Mouse (Mus musculus): ENCODE data around the gene Nkain4. TPM values are rescaled to one million over a fixed set of nuclear protein-coding genes. Genes with fewer than 3 reads are reported as not detected.

Gene Nkain4
- polyA plus RNA-seq, 1 experiment from 2014 or later = 38.2 TPM

DNA sequence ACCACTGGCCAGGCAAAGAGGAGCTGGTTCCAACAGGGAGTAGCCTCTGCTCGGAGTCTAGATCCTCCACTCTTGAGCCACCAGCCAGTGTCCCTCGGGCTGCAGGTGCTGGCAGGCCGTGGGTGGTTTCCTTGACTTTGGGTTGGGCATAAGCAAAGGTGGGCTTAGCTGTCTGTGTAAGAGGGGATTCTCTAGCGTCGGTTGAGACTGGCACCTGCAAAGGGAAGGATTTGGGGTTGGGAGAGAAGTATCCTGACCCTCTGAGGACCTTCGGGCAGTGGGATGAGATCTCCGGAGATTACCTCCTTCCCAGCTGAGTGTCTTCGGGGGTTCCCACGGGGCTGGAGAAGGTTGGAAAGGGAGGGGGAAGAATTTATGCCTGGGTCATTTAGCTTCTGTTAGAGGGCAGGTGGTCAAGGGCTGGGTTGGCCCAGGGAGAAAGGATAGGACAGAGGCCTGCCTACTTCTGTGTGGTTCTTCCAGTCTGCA lies 62.6 kb downstream of the Nkain4 start:
- ATAC-seq (replicated peaks; ENCODE audit: insufficient number of reproducible peaks, insufficient read depth, low FRiP score, low read depth) = no peak
- no peak overlapping the region for H3K4me3 ChIP-seq
- H3K27ac ChIP-seq = no peak overlapping the region
- no peaks in the 10 kb centered on the region for H3K36me3 ChIP-seq
- H3K27me3 ChIP-seq = peaks cover 100% of the 10 kb centered on the region
- whole genome bisulfite sequencing = 14% methylated on average over 9 of the region's 9 CpGs
- H3K9me3 ChIP-seq (replicated peaks) = no peaks in the 10 kb centered on the region
- peaks cover 22% of the 10 kb centered on the region for H3K4me1 ChIP-seq (replicated peaks)
- no peak overlapping the region for H3K9ac ChIP-seq
- no peak overlapping the region for H3K4me2 ChIP-seq

DNA sequence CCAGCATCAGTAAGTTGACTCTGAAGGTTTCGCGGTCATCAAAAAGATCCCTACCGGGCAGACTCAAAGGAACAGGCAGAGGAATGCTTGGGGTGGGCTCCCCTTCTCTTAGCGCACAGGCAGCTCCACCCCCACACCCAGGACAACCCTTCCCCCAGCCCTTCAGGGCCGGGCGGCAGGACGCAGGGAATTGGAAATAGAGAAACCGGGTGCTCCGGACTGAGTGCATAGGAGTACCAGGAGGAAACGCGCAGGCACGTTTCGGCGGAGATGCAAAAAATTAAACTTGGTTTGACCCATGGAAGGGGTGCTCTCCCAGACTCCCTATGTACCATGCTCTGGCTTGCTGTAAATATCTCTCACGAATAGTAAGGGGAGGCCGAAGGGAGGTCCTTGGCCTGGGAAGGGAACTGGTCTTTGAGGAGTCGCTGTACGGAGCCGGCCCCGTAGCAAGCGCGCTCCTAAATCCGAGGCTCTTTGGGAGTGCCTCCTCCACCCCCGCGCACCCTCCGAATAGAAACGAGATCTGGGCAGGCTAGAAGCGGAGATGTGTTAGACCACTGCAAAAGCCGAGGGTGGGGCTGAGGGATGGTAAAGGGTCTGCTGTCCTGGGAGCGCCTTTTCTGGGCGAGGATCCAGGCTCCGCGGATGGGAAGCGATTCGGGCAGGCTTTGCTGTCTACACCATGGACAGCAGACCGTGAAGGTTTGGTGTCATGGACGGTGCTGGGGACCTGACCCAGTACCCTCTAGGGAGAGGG lies 63.2 kb downstream of the Nkain4 start:
- no peaks in the 10 kb centered on the region for H3K9me3 ChIP-seq (replicated peaks)
- no peak for ATAC-seq (replicated peaks; ENCODE audit: insufficient number of reproducible peaks, insufficient read depth, low FRiP score, low read depth)
- 2% methylated on average over 37 of the region's 37 CpGs for WGBS
- H3K27me3 ChIP-seq = peaks cover 100% of the 10 kb centered on the region
- no peak overlapping the region for H3K4me2 ChIP-seq
- H3K9ac ChIP-seq = no peak overlapping the region
- H3K27ac ChIP-seq = no peak overlapping the region
- no peak overlapping the region for H3K4me3 ChIP-seq
- H3K4me1 ChIP-seq (replicated peaks) = peaks cover 22% of the 10 kb centered on the region
- no peaks in the 10 kb centered on the region for H3K36me3 ChIP-seq

DNA sequence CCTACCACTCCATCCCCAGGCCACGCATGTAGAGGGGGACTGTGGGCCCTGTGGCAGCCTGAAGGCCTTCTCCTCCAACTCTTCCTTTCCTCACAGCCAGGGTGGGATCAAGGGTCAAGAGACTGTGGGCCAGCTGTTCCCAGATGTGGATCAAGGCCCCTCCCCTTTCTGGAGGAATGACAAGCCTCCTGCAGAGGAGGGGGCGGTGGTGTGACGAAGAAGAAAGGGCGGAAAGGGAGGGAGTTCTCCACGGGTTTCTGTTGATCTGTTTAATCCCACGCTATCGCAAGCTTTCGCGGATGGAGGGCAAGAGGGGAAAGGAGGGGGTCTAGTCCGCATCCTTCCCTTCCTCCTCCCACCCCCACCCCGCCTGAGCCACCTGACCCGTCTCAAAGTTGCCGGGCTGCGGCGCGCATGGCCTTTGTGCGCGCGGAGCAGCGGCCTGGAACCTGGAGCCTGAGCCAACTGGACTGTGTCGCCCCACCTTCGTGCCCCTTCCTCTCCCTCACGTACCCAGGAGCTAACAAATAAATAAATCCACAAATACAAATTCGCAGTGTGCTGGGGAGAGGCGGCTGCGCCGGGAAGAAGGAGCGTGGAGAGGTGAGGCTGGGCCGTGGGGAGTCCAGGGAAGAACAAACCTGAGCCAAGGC lies 64.0 kb downstream of the Nkain4 start:
- H3K4me2 ChIP-seq = 0 out of 2 replicates have a peak overlapping the region, but pooled peaks have one; percentile 10

DNA sequence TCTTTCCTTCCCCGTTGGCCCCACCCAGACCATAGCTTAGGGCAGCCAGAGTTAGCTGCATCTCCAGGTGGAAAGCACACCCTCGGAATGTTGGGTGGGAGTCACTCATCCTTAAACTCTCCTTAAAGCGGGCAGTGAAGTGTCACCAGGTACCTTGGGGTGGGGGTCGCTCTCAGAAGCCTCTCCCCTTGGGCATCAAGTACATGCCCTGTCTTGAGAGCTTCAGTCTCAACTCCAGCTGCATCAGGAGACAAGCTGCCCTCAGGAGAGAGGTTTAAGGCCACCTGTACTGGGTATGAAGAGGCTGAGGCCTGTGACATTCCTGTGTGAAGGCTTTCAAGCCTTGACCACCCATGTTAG lies 64.6 kb downstream of the Nkain4 start:
- no peak overlapping the region for H3K27ac ChIP-seq
- 25% methylated on average over 4 of the region's 4 CpGs for WGBS
- H3K4me3 ChIP-seq = no peak overlapping the region
- H3K9me3 ChIP-seq (replicated peaks) = no peaks in the 10 kb centered on the region
- ATAC-seq (replicated peaks; ENCODE audit: insufficient number of reproducible peaks, insufficient read depth, low FRiP score, low read depth) = no peak
- H3K27me3 ChIP-seq = peaks cover 100% of the 10 kb centered on the region
- peaks cover 22% of the 10 kb centered on the region for H3K4me1 ChIP-seq (replicated peaks)
- no peak overlapping the region for H3K9ac ChIP-seq
- no peaks in the 10 kb centered on the region for H3K36me3 ChIP-seq
- no peak overlapping the region for H3K4me2 ChIP-seq

More for the DNA sequence above, 64.0 kb downstream of the Nkain4 start:
- 0 out of 2 replicates have a peak overlapping the region, but pooled peaks have one; percentile 2 for H3K4me3 ChIP-seq
- H3K27ac ChIP-seq = no peak overlapping the region
- under 1% methylated on average over 26 of the region's 29 CpGs for WGBS
- no peak overlapping the region for H3K9ac ChIP-seq
- no peaks in the 10 kb centered on the region for H3K36me3 ChIP-seq
- ATAC-seq (replicated peaks; ENCODE audit: insufficient number of reproducible peaks, insufficient read depth, low FRiP score, low read depth) = no peak
- H3K4me1 ChIP-seq (replicated peaks) = peaks cover 22% of the 10 kb centered on the region
- H3K9me3 ChIP-seq (replicated peaks) = no peaks in the 10 kb centered on the region
- H3K27me3 ChIP-seq = peaks cover 100% of the 10 kb centered on the region

DNA sequence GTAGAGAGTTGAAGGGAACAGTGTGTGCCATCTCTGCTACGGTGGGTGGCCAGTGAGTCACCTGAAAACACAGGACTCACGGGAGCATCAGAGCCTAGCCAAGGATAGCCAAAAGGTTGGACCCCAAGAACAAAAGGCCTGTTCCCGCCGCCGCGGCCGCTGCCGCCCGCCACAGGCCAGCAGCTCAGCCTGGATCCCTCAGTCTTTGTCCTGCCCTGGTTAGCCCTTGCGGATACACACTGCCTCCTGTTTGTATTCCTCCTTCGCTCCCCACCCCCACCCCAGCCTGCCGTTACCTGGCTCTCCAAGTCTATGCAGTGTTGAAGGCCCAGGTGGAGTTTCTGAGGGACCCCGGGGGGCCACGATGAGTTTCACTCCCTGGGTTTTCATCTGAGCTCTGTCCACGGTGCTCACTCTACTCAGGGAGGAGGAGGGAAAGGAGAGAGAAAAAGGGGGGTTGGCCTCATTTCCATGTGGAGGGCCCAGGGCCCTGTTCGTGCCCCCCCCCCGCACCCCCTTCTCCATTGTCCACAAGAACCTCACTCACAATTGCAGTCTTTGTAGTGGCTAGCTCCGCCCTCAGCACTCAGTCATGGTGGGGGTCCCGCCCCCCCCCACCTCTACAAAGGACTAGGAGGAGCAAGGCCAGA lies 65.1 kb downstream of the Nkain4 start:
- Histone ChIP-seq H3K27ac (no peak overlapping the region), H3K9me3 (replicated peaks) (no peaks in the 10 kb centered on the region), H3K36me3 (no peaks in the 10 kb centered on the region), H3K27me3 (peaks cover 96% of the 10 kb centered on the region), H3K9ac (no peak overlapping the region), H3K4me1 (replicated peaks) (peaks cover 18% of the 10 kb centered on the region), H3K4me3 (no peak overlapping the region), H3K4me2 (no peak overlapping the region)
- ATAC-seq (replicated peaks; ENCODE audit: insufficient number of reproducible peaks, insufficient read depth, low FRiP score, low read depth) = no peak
- WGBS = 9% methylated on average over 19 of the region's 19 CpGs

GRCm38 (mm10) chr2:180885270-180885669 lies 69.2 kb downstream of the Nkain4 start:
- no peak overlapping the region for H3K27ac ChIP-seq
- 54% methylated on average over 5 of the region's 5 CpGs for WGBS
- H3K9me3 ChIP-seq (replicated peaks) = no peaks in the 10 kb centered on the region
- H3K9ac ChIP-seq = no peak overlapping the region
- ATAC-seq (replicated peaks; ENCODE audit: insufficient number of reproducible peaks, insufficient read depth, low FRiP score, low read depth) = no peak
- H3K4me1 ChIP-seq (replicated peaks) = no peaks in the 10 kb centered on the region
- H3K4me3 ChIP-seq = no peak overlapping the region
- H3K4me2 ChIP-seq = no peak overlapping the region
- H3K27me3 ChIP-seq = peaks cover 58% of the 10 kb centered on the region
- no peaks in the 10 kb centered on the region for H3K36me3 ChIP-seq

Small RNA genes lying within 50 kb of the gene (microRNA-seq; reads per million reads assigned to microRNA genes)
- gene Mir124a-3 = not detected

Other genes starting within 250 kb of the Nkain4 start
- gene Dido1, start 244.7 kb downstream of the Nkain4 start, polyA plus RNA-seq (2015; fragmentation: Nextera tagmentation; extraction: Ambion mirVana) = 14.0 and 19.0 TPM in 2 replicates
- 45.3 and 47.4 TPM in 2 replicates for gene Gid8, start 244.6 kb downstream of the Nkain4 start, polyA plus RNA-seq (2015; fragmentation: Nextera tagmentation; extraction: Ambion mirVana)
- gene Slc17a9, start 229.4 kb downstream of the Nkain4 start, polyA plus RNA-seq (2015; fragmentation: Nextera tagmentation; extraction: Ambion mirVana) = 0.48 and 1.7 TPM in 2 replicates
- not detected in 2 replicates for gene Bhlhe23, start 177.8 kb downstream of the Nkain4 start, polyA plus RNA-seq (2015; fragmentation: Nextera tagmentation; extraction: Ambion mirVana)
- gene Ythdf1, start 33.8 kb downstream of the Nkain4 start, polyA plus RNA-seq (2015; fragmentation: Nextera tagmentation; extraction: Ambion mirVana) = 32.9 and 42.2 TPM in 2 replicates
- 0.11 TPM in 1 of 2 replicates, not detected in the other for gene Birc7, start 25.7 kb downstream of the Nkain4 start, polyA plus RNA-seq (2015; fragmentation: Nextera tagmentation; extraction: Ambion mirVana)
- gene Arfgap1, start 12.5 kb upstream of the Nkain4 start, polyA plus RNA-seq (2015; fragmentation: Nextera tagmentation; extraction: Ambion mirVana) = 71.8 and 92.4 TPM in 2 replicates
- 0.04 and 0.43 TPM in 2 replicates for gene Col20a1, start 31.8 kb upstream of the Nkain4 start, polyA plus RNA-seq (2015; fragmentation: Nextera tagmentation; extraction: Ambion mirVana)
- 0.28 and 0.75 TPM in 2 replicates for gene Chrna4, start 88.8 kb upstream of the Nkain4 start, polyA plus RNA-seq (2015; fragmentation: Nextera tagmentation; extraction: Ambion mirVana)
- gene Kcnq2, start 180.6 kb upstream of the Nkain4 start, polyA plus RNA-seq (2015; fragmentation: Nextera tagmentation; extraction: Ambion mirVana) = 0.03 and 0.65 TPM in 2 replicates
- gene Eef1a2, start 202.3 kb upstream of the Nkain4 start, polyA plus RNA-seq (2015; fragmentation: Nextera tagmentation; extraction: Ambion mirVana) = 12.1 and 13.2 TPM in 2 replicates
- 146 and 165 TPM in 2 replicates for gene Ppdpf, start 232.5 kb upstream of the Nkain4 start, polyA plus RNA-seq (2015; fragmentation: Nextera tagmentation; extraction: Ambion mirVana)
- gene Ptk6, start 248.1 kb upstream of the Nkain4 start, polyA plus RNA-seq (2015; fragmentation: Nextera tagmentation; extraction: Ambion mirVana) = 0.05 TPM in 1 of 2 replicates, not detected in the other